Mouse (Mus musculus) sigmoid colon, adult 10 weeks (tissue): ENCODE measurements around the gene Ptgr1. TPM values are rescaled to one million over a fixed set of nuclear protein-coding genes. Genes with fewer than 3 reads are reported as not detected.

Experiments
- polyA plus RNA-seq: library from polyadenylated mRNA; stranded (reverse); fragments of 350-450 nt; fragmentation: Illumina TruSeq; extraction: RNeasy Lipid Tissue Mini Kit (QIAGEN cat#74804); gene quantifications from one replicate; pipeline ENCODE4 v1.2.3, GENCODE M21; 2014; ENCODE audit warnings: low read depth, low replicate concordance

The Ptgr1 gene
- 11.4 TPM for polyA plus RNA-seq

GRCm38 (mm10) chr4:58986540-58987190 is at the start of gene Ptgr1:
TSS of gene Ptgr1 (minus strand) at chr4:58987119.

GRCm38 (mm10) chr4:59034918-59035785 is 48.2 kb upstream of the Ptgr1 start, which contains the start of gene Gng10:
TSS of gene Gng10 (plus strand) at chr4:59035088.

GRCm38 (mm10) chr4:59002948-59003805 is 16.3 kb upstream of the Ptgr1 start, which contains the start of gene Gm20503:
TSS of gene Gm20503 (plus strand) at chr4:59003210.

GRCm38 (mm10) chr4:58994762-58995161 is 7.8 kb upstream of the Ptgr1 start, which contains the start of gene Dnajc25:
TSS of gene Dnajc25 (plus strand) at chr4:58995062.

GRCm38 (mm10) chr4:58943420-58944205 is 43.3 kb downstream of the Ptgr1 start, which contains the start of gene Zkscan16:
TSS of gene Zkscan16 (plus strand) at chr4:58943628.

Other genes with a start within 250 kb of the Ptgr1 start
- gene Olfr267, start 199.4 kb downstream of the Ptgr1 start, polyA plus RNA-seq: not detected
- gene Ecpas, start 74.4 kb downstream of the Ptgr1 start, polyA plus RNA-seq: 197 TPM
- 0.28 TPM for gene Zkscan16, start 43.5 kb downstream of the Ptgr1 start, polyA plus RNA-seq
- gene Dnajc25, start 7.9 kb upstream of the Ptgr1 start, polyA plus RNA-seq: 29.4 TPM
- gene Gm20503, start 16.1 kb upstream of the Ptgr1 start, polyA plus RNA-seq: not detected
- gene Gng10, start 48.0 kb upstream of the Ptgr1 start, polyA plus RNA-seq: 88.7 TPM
- 3.1 TPM for gene AI481877, start 151.9 kb upstream of the Ptgr1 start, polyA plus RNA-seq
- 247 TPM for gene Ugcg, start 202.1 kb upstream of the Ptgr1 start, polyA plus RNA-seq